Mouse (Mus musculus) heart, adult 8-10 months (tissue): ENCODE measurements around the gene Tasp1. TPM values are rescaled to one million over a fixed set of nuclear protein-coding genes. Genes with fewer than 3 reads are reported as not detected.
A peak's percentile ranks its signal among the peaks of the same experiment; 100 is the strongest.
"Not testable (repeated sequence)": the region's sequence is repeated elsewhere in the genome, so short reads cannot be mapped to it uniquely, and the experiment has no call there.

Source experiments
- DNase-seq: peaks from one replicate; pipeline ENCODE4 v3.0.0; 2022; ENCODE audit warnings: low spot score
- total RNA-seq, 4 experiments: library from RNA; stranded (reverse); gene quantifications; 2 replicates each; pipeline ENCODE4 v1.2.4; 2022

Gene Tasp1
- total RNA-seq, result 1 to 10 TPM; 6.6 to 7.8 (median 7.0) TPM

DNA sequence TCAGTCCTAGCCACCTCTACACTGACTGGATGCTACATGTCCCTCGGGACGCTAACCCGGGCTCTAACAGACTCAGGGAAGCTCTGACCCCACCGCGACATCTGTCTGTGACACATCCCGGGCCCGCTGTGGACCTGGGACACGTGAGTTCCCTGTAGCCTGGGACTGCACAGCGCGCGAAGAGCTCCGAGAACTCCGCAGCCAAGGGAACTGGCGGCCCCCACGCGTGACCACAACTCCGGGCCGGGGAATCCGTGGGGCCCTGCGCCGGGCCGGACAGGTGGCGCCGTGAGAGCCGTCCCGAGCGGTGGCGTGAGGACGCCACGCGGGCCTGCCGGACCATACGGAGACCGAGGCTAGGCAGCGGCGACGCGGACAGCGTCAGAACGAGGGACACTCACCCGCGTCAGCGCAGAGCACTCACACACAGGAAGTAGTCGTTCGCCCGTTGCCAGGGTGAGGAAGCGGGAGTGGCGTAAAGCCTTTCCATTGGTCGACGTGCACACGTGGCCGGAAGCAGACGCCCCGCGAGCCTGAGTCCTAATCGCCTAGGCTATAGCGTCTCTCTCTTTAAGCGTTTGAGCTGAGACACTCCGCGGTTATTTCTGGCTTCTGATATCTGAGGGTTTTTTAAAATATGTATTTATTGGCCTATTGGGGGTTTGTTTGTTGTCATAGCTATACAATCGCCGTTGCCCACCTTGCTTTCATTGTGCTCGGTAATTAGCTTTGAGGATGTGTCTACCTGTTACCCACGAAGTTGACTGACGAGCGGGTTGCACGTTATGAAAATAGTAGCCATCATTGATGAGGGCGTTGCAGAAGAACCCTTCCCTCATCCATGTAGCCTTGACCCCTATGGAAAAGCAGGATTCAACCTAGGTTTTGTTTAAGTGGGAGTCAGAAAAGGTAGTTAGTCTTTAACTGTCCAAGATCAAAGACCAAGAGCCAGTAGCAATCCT, at the start of gene Tasp1:
TSS of gene Tasp1 (minus strand) at position 453 of the 962 bp plus-strand sequence.
- DNase-seq, result peak; percentile 94

- DNase-seq, result no peak
Measured at GRCm38 (mm10) chr2:140113851-140114250, 47.2 kb upstream of the Tasp1 start.

- DNase-seq, result no peak
Measured at GRCm38 (mm10) chr2:140108945-140109344, 42.3 kb upstream of the Tasp1 start.

DNA sequence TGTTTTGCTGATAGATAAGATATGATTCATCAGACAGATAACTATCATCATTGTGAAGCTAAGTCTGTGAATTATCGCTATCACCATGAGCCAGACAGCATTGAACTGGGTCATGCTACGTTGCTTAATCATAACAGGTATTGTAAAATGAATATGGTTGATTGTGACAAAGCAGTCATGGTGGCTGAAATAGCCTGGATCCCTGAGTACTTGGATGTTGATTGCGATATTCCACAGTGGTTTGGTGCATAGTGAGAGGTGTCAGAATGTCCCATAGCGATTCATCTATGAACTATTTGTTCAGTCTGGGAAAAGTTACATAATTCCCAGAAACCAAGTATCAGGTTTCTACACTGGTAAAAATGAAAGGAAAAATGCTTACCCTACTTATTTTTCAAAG, 41.0 kb upstream of the Tasp1 start:
- no peak for DNase-seq

GRCm38 (mm10) chr2:140104951-140105350, 38.3 kb upstream of the Tasp1 start:
- no peak for DNase-seq

GRCm38 (mm10) chr2:140100551-140101474, 34.2 kb upstream of the Tasp1 start:
- no peak for DNase-seq

GRCm38 (mm10) chr2:140099971-140100370, 33.4 kb upstream of the Tasp1 start:
- DNase-seq, result no peak

- DNase-seq, result no peak
Measured at GRCm38 (mm10) chr2:140097131-140097591, 30.6 kb upstream of the Tasp1 start.

DNA sequence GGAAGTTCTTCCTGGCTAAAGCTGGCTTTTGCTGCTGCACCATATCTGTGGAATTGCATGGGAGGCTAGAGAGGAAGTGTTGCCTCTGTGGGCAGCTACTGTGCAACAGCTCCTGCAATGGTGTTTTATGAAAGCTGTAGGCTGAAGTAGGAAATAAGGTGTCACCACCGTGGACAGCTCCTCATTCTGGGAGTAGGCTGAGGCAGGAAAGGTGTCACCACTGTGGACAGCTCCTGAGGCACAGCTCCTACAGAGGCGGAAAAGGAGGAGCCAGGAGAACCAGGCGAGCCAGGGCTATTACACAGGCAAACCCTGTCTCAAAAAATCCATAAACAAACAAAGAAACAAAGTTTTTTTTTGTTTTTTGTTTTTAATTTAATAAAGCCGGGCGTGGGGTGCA, 29.4 kb upstream of the Tasp1 start:
- DNase-seq, result no peak

DNA sequence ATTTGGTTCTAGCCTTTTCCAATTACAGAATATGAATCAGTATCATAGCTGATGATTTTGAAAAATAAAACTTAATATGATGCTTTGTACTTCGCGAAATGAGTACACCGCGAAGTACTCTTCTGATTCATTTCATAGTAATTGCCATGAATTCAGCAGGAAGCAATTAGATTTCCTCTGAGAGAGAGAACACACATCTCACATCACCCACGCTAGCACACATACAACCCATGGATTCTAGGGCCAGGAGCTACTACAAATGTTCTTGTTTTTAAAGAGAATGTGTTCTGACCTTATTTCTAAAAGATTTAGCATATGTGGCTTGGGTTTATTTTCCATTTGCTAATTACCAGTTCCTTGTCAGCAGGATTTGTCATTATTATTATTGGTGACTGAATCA, 26.8 kb upstream of the Tasp1 start:
- no peak for DNase-seq

GRCm38 (mm10) chr2:140084245-140084644, 17.6 kb upstream of the Tasp1 start:
- DNase-seq, result no peak

DNA sequence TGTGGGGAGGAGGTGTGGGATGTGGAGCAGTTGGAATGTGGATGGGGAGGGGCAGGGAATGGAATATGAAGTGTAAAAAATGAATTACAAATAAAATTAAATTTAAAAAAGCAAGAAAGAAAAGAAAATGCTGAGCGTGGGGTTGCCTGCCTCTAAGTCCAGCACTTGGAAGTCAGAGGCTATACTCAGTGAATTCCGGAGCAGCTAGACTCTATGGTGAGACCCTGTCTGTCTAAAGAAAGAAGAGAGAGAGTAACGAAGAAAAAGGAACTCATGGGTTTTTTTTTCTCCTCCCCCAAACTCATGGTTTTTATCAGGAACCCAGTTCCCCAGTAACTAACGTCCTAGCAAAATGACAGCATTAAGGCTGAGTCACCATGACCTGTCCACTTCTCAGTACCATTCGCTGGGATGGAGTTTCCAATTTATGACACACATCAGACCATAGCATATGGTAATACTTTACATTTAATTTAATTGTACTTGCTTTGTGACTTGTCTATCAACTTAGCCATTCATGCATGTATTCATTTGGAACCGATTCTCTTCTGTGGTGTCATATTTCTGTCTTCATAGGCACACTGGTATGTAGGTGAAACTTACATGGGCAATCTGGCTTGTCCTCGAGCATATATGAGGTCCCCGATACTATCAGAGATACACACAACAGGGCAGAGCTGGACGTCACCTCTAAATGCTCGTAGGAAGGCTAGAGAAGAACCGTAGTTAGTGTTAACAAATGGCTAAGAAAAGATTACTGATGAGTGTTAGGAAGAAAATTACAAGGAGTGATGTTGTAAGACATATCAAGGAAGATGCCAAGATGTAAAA, 14.4 kb upstream of the Tasp1 start:
- DNase-seq, result no peak

DNA sequence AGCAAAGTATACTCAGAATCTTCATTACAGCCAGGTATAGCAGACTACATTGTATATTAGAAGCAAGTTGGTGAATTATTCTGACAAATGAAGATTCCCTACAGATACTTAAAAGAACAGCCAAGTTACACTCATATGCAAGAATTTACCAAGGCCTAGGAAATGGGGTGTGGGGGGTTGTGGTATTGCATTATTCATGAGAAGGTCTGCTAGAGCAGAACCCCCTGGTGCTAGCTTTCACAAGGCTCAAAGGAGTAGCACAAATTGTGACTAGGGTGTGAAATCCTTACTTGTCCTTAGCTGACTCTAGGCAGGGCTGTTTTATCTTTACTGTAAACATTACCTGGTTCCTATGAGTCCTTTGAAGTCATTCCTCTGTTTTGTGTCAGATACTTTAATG, 12.7 kb upstream of the Tasp1 start:
- DNase-seq, result not testable (repeated sequence)

- DNase-seq, result no peak
Measured at GRCm38 (mm10) chr2:140078600-140079280, 12.1 kb upstream of the Tasp1 start.

DNA sequence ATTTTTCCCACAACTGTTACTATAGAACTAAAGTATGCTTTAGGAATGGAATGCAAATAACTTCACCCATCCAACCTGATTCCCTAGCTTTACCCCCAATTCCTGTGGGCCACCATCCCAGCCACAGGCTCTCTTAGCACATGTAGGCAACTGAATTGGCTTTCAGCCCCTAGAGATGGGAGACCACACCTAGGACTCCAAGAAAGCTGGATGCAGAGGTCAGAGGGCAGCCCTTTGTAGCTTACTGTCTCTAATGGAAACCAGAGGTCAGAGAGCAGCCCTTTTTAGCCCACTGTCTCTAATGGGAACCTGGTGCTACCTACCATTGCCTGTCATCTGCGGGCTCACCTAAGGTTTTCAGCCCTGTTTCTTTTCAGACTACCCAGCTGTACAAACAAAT, 10.9 kb upstream of the Tasp1 start:
- no peak for DNase-seq

DNA sequence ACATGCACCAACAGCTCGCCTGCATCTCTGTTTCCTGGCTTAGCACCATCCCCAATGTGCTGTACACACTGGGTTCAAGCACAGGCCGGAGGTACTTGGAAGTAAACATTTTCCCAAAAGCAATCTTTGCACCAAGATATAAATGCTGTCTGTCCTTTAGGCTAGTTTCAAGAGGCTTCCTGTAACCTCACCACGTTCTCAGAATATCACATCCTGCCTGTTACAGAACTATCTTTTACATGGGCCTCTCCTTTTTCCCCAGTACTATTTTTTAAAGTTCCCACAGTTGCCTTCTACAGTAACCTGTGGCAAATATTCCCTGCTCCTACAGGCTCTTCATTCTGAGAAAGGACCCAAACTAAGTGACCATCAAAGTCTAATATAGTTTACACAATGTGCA, 8.5 kb upstream of the Tasp1 start:
- DNase-seq, result no peak

DNA sequence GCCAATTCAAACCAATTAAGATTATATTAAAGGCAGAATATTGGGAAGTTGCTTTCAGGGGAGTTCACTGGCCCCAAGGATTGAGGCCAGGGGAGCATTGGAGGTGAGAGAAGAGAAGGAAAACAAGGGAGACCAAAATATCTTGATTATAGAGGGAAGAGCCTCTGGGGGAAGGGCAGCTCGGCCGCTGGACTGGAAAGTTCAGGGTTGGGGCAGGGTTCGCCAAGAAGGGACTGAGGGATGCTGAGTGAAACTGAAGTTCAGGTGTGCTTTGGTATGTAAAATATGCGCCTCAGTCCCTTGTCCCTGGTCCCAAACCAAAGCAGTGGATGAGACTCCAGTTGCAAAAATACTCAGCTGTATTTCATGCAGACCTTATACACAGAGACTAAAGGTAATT, 911 bp upstream of the Tasp1 start:
- no peak for DNase-seq

GRCm38 (mm10) chr2:140065676-140066075, 929 bp downstream of the Tasp1 start:
- no peak for DNase-seq

DNA sequence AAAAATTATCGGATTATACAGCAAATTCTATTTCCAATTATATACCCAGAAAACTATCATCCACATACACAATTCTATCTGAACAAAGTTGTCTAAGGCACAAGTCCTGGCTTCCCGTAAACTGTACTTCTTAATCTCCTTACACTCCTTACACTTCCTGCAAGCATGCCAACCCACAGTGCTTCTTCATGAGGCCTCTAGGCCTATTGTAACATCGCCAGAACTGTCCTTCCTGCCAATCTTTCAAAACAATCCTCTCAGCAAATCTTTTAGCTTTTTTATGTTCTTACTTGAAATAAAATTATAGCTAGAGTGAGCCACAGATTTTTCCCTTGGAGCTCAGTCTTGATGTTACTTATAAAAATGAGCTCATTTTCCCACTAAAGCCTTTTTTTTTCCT, 5.1 kb downstream of the Tasp1 start:
- DNase-seq, result no peak

GRCm38 (mm10) chr2:140060092-140060867, 6.3 kb downstream of the Tasp1 start:
- DNase-seq, result no peak
